8 mouse cellular contexts compared by ENCODE assay signal in genomic region chr4:143324925-143325624, GRCm38 (mm10). TPM values are rescaled to one million over a fixed set of nuclear protein-coding genes. Genes with fewer than 3 reads are reported as not detected.
DNase-seq lines count a peak whose midpoint lies in the region; ATAC-seq and TF ChIP-seq lines count a peak whose summit lies in the region.

No protein-coding gene starts in this region.

- intact Hi-C loops in gastrocnemius, postnatal 36 days (cut with DNase I) = loop anchor here (1.0 kb wide), 1 partner anchor 54 kb away; no protein-coding TSS in a partner anchor

- WGBS in lung, embryonic 14.5 days = 15% methylated on average over 15 of the region's 15 CpGs
- 14% methylated on average over 15 of the region's 15 CpGs for WGBS in forebrain, embryonic 14.5 days
- 23% methylated on average over 15 of the region's 15 CpGs for WGBS in limb, embryonic 13.5 days
- WGBS in neural tube, embryonic 15.5 days = 7% methylated on average over 15 of the region's 15 CpGs

- no peaks in the 10 kb centered on the region for H3K9me3 ChIP-seq in lung, embryonic 14.5 days (ENCODE audit: low read depth, low read length)
- no peaks in the 10 kb centered on the region for H3K9me3 ChIP-seq in forebrain, embryonic 14.5 days (replicated peaks; ENCODE audit: control insufficient read depth, low read length)
- no peaks in the 10 kb centered on the region for H3K9me3 ChIP-seq in limb, embryonic 13.5 days
- H3K9me3 ChIP-seq in neural tube, embryonic 15.5 days (replicated peaks) = no peaks in the 10 kb centered on the region

- H3K4me3 ChIP-seq in lung, embryonic 14.5 days (ENCODE audit: low read depth, low read length) = peak overlapping the region; percentile 21; the same call in 1 of the 2 replicates
- peak overlapping the region; percentile 17 for H3K4me3 ChIP-seq in forebrain, embryonic 14.5 days (ENCODE audit: low read depth, low read length)
- H3K4me3 ChIP-seq in limb, embryonic 13.5 days = peak overlapping the region; percentile 32
- H3K4me3 ChIP-seq in neural tube, embryonic 15.5 days (replicated peaks) = peak overlapping the region; percentile 32

- no peaks in the 10 kb centered on the region; the same call in 1 of the 2 replicates for H3K27me3 ChIP-seq in lung, embryonic 14.5 days (ENCODE audit: insufficient read depth, low read length)
- H3K27me3 ChIP-seq in forebrain, embryonic 14.5 days (replicated peaks; ENCODE audit: control insufficient read depth, insufficient read depth, low read length) = no peaks in the 10 kb centered on the region
- H3K27me3 ChIP-seq in limb, embryonic 13.5 days = no peaks in the 10 kb centered on the region
- no peaks in the 10 kb centered on the region for H3K27me3 ChIP-seq in neural tube, embryonic 15.5 days (replicated peaks)

- H3K36me3 ChIP-seq in lung, embryonic 14.5 days (ENCODE audit: insufficient read depth) = no peaks in the 10 kb centered on the region
- H3K36me3 ChIP-seq in forebrain, embryonic 14.5 days (ENCODE audit: control insufficient read depth, insufficient read depth, low read length) = no peaks in the 10 kb centered on the region
- H3K36me3 ChIP-seq in limb, embryonic 13.5 days = no peaks in the 10 kb centered on the region; the same call in 1 of the 2 replicates
- H3K36me3 ChIP-seq in neural tube, embryonic 15.5 days = no peaks in the 10 kb centered on the region

- peak; percentile 44; the same call in 1 of the 2 replicates for ATAC-seq in lung, embryonic 14.5 days (ENCODE audit: insufficient read depth)
- ATAC-seq in forebrain, embryonic 14.5 days = peak; percentile 68
- ATAC-seq in limb, embryonic 13.5 days (ENCODE audit: low FRiP score, low read depth) = 0 out of 2 replicates have a peak, but pooled peaks have one; percentile 32
- ATAC-seq in neural tube, embryonic 15.5 days (ENCODE audit: low FRiP score) = peak; percentile 56; the same call in 1 of the 2 replicates

- peak; percentile 36 for DNase-seq in lung, embryonic 14.5 days
- no peak for DNase-seq in lung, postnatal 4 days
- DNase-seq in forebrain, embryonic 14.5 days (ENCODE audit: low spot score) = peak; percentile 51
- DNase-seq in layer of hippocampus, adult 9-10 months (ENCODE audit: low spot score) = no peak
- DNase-seq in spleen, postnatal 10 days (ENCODE audit: low spot score in 2 of 2) = no peak
- no peak for DNase-seq in gastrocnemius, postnatal 36 days

- no peak overlapping the region for H3K27ac ChIP-seq in lung, embryonic 14.5 days (ENCODE audit: low read depth)
- H3K27ac ChIP-seq in forebrain, embryonic 14.5 days (ENCODE audit: low read depth, low read length) = no peak overlapping the region
- H3K27ac ChIP-seq in limb, embryonic 13.5 days = no peak overlapping the region
- 0 out of 2 replicates have a peak overlapping the region, but pooled peaks have one; percentile 13 for H3K27ac ChIP-seq in neural tube, embryonic 15.5 days (replicated peaks)

- no peak overlapping the region for H3K9ac ChIP-seq in lung, embryonic 14.5 days
- peak overlapping the region; percentile 29; the same call in 1 of the 2 replicates for H3K9ac ChIP-seq in forebrain, embryonic 14.5 days (ENCODE audit: low read length)
- H3K9ac ChIP-seq in limb, embryonic 13.5 days = peak overlapping the region; percentile 31; the same call in 1 of the 2 replicates
- H3K9ac ChIP-seq in neural tube, embryonic 15.5 days (replicated peaks) = 0 out of 2 replicates have a peak overlapping the region, but pooled peaks have one; percentile 20

- peak overlapping the region; percentile 57 for H3K4me2 ChIP-seq in lung, embryonic 14.5 days
- peak overlapping the region; percentile 52 for H3K4me2 ChIP-seq in forebrain, embryonic 14.5 days (ENCODE audit: low read length)
- peak overlapping the region; percentile 61 for H3K4me2 ChIP-seq in limb, embryonic 13.5 days (replicated peaks)
- H3K4me2 ChIP-seq in neural tube, embryonic 15.5 days = peak overlapping the region; percentile 59

- H3K4me1 ChIP-seq in lung, embryonic 14.5 days (ENCODE audit: insufficient read depth) = no peaks in the 10 kb centered on the region
- no peaks in the 10 kb centered on the region for H3K4me1 ChIP-seq in forebrain, embryonic 14.5 days (ENCODE audit: control insufficient read depth, insufficient read depth, low read length)
- H3K4me1 ChIP-seq in limb, embryonic 13.5 days = peaks cover 17% of the 10 kb centered on the region
- H3K4me1 ChIP-seq in neural tube, embryonic 15.5 days = peaks cover 10% of the 10 kb centered on the region

- TF ChIP-seq CTCF in lung, embryonic 14.5 days (IDR thresholded peaks at IDR 0.05; ENCODE audit: low read depth) = no peak

RNA-seq across cellular contexts. Expression of gene Lrrc38, which starts 24.5 kb away (rescaled TPM):
- 0.11 TPM in 1 of 2 replicates, not detected in the other for polyA plus RNA-seq in lung, embryonic 14.5 days (2014; fragmentation: Nextera tagmentation; extraction: Ambion mirVana)
- 0.09 TPM in 1 of 2 replicates, not detected in the other for polyA plus RNA-seq in forebrain, embryonic 14.5 days (2014; fragmentation: Nextera tagmentation; extraction: Ambion mirVana)
- 1.0 TPM in 2 replicates for polyA plus RNA-seq in limb, embryonic 13.5 days (2015; fragmentation: Nextera tagmentation; extraction: Ambion mirVana)
- polyA plus RNA-seq in neural tube, embryonic 15.5 days (2015; fragmentation: Nextera tagmentation; extraction: Ambion mirVana) = 0.59 and 0.70 TPM in 2 replicates
- 10 to 100 TPM; 18.7 to 22.2 TPM for total RNA-seq in gastrocnemius, postnatal 36 days (2021)

RNA-seq across cellular contexts. Expression of gene Pdpn, which starts 25.7 kb away (rescaled TPM):
- 36.6 and 39.5 TPM in 2 replicates for polyA plus RNA-seq in lung, embryonic 14.5 days (2014; fragmentation: Nextera tagmentation; extraction: Ambion mirVana)
- 65.5 and 70.1 TPM in 2 replicates for polyA plus RNA-seq in forebrain, embryonic 14.5 days (2014; fragmentation: Nextera tagmentation; extraction: Ambion mirVana)
- 62.5 and 63.3 TPM in 2 replicates for polyA plus RNA-seq in limb, embryonic 13.5 days (2015; fragmentation: Nextera tagmentation; extraction: Ambion mirVana)
- 25.5 and 29.0 TPM in 2 replicates for polyA plus RNA-seq in neural tube, embryonic 15.5 days (2015; fragmentation: Nextera tagmentation; extraction: Ambion mirVana)
- 1 to 10 TPM; 7.0 to 7.7 TPM for total RNA-seq in gastrocnemius, postnatal 36 days (2021)

Comparison
In these comparisons a context has a peak if more than half of its experiments do, and no peak if none do; other contexts are left out.
1. DNase-seq: peak in lung, embryonic 14.5 days (single experiment) and forebrain, embryonic 14.5 days (single experiment); none in lung, postnatal 4 days (0 of 2), layer of hippocampus, adult 9-10 months (single experiment), spleen, postnatal 10 days (0 of 2) and gastrocnemius, postnatal 36 days (0 of 2).
2. Peak in every context shown above with its lines, with median percentiles within 50 percentile points of each other: ATAC-seq, H3K4me2 ChIP-seq and H3K4me3 ChIP-seq.